In genomic region chr19:45438928-45439846, GRCm38 (mm10) we compare ENCODE assay signal across 9 mouse cellular contexts.
A peak's percentile ranks its signal among the peaks of the same experiment; 100 is the strongest.
DNase-seq lines count a peak whose midpoint lies in the region; ATAC-seq and TF ChIP-seq lines count a peak whose summit lies in the region.
"Had no signal": no experiment of that assay in that cellular context is flagged by ENCODE, and none has a peak within 500 bp of the region (broad histone marks: within the 10 kb centered on the region; RNA-seq: fewer than 3 reads in every experiment).

No protein-coding gene starts in this region.

- H3K4me1 ChIP-seq in kidney, postnatal 0 days (replicated peaks; ENCODE audit: insufficient read depth, low read length), result no peaks in the 10 kb centered on the region
- peaks cover 25% of the 10 kb centered on the region for H3K4me1 ChIP-seq in hindbrain, embryonic 15.5 days (replicated peaks)
- 0 out of 2 replicates have a peak, but pooled peaks cover 6% of the 10 kb centered on the region for H3K4me1 ChIP-seq in limb, embryonic 10.5 days

- 62% methylated on average over 6 of the region's 6 CpGs for WGBS in kidney, postnatal 0 days
- WGBS in hindbrain, embryonic 15.5 days, result 60% methylated on average over 6 of the region's 6 CpGs
- 80% methylated on average over 6 of the region's 6 CpGs for WGBS in limb, embryonic 10.5 days

- ATAC-seq in CD4-positive, CD25-positive, alpha-beta regulatory T cell, adult 4 months, result no peak
- ATAC-seq in kidney, postnatal 0 days (replicated peaks; ENCODE audit: low FRiP score, low read depth), result no peak
- peak; percentile 51; the same call in 1 of the 2 replicates for ATAC-seq in hindbrain, embryonic 15.5 days (ENCODE audit: low FRiP score, low read depth)

- no peak overlapping the region for H3K4me3 ChIP-seq in kidney, postnatal 0 days (replicated peaks; ENCODE audit: low read depth, low read length)
- H3K4me3 ChIP-seq in hindbrain, embryonic 15.5 days, result no peak overlapping the region
- H3K4me3 ChIP-seq in limb, embryonic 10.5 days, result no peak overlapping the region

- H3K27ac ChIP-seq in kidney, postnatal 0 days, result no peak overlapping the region
- no peak overlapping the region for H3K27ac ChIP-seq in hindbrain, embryonic 15.5 days (replicated peaks)
- no peak overlapping the region for H3K27ac ChIP-seq in limb, embryonic 10.5 days

- H3K36me3 ChIP-seq in kidney, postnatal 0 days (ENCODE audit: insufficient read depth, low read length), result no peaks in the 10 kb centered on the region
- H3K36me3 ChIP-seq in hindbrain, embryonic 15.5 days, result no peaks in the 10 kb centered on the region
- H3K36me3 ChIP-seq in limb, embryonic 10.5 days, result no peaks in the 10 kb centered on the region

- H3K9ac ChIP-seq in kidney, postnatal 0 days (ENCODE audit: low read depth, low read length), result no peak overlapping the region
- no peak overlapping the region for H3K9ac ChIP-seq in hindbrain, embryonic 15.5 days

- peak; percentile 31 for DNase-seq in CD4-positive, CD25-positive, alpha-beta regulatory T cell, adult 2 months (ENCODE audit: low read depth, low spot score)
- no peak for DNase-seq in kidney, postnatal 0 days (ENCODE audit: low spot score)
- DNase-seq in kidney, adult 11 months, result no peak
- peak; percentile 10 to 11 for DNase-seq in B cell, adult 2 months
- DNase-seq in right cerebral cortex, postnatal 36 days (ENCODE audit: low spot score in 2 of 2), result no peak
- DNase-seq in limb, embryonic 10.5 days (ENCODE audit: low spot score), result no peak
- DNase-seq: heart, postnatal 36 days had no signal

- TF ChIP-seq CTCF in kidney, postnatal 0 days (IDR thresholded peaks at IDR 0.05; ENCODE audit: low read depth), result peak; percentile 58

- no peaks in the 10 kb centered on the region for H3K27me3 ChIP-seq in kidney, postnatal 0 days (ENCODE audit: insufficient read depth, low read length)
- H3K27me3 ChIP-seq in hindbrain, embryonic 15.5 days, result no peaks in the 10 kb centered on the region
- no peaks in the 10 kb centered on the region for H3K27me3 ChIP-seq in limb, embryonic 10.5 days (ENCODE audit: low read depth, poor library complexity, severe bottlenecking)

- H3K4me2 ChIP-seq in kidney, postnatal 0 days (ENCODE audit: low read length), result no peak overlapping the region
- no peak overlapping the region for H3K4me2 ChIP-seq in hindbrain, embryonic 15.5 days

- no peaks in the 10 kb centered on the region for H3K9me3 ChIP-seq in kidney, postnatal 0 days (replicated peaks; ENCODE audit: low read length)
- no peaks in the 10 kb centered on the region for H3K9me3 ChIP-seq in hindbrain, embryonic 15.5 days
- no peaks in the 10 kb centered on the region for H3K9me3 ChIP-seq in limb, embryonic 10.5 days (replicated peaks)

Comparison
In these comparisons a context has a peak if more than half of its experiments do, and no peak if none do; other contexts are left out.
1. DNase-seq: peak in CD4-positive, CD25-positive, alpha-beta regulatory T cell, adult 2 months (single experiment) and B cell, adult 2 months (2 of 2); none in kidney, postnatal 0 days (single experiment), kidney, adult 11 months (single experiment), right cerebral cortex, postnatal 36 days (0 of 2) and limb, embryonic 10.5 days (single experiment).